8 mouse cellular contexts compared by ENCODE assay signal in the genomic region with DNA sequence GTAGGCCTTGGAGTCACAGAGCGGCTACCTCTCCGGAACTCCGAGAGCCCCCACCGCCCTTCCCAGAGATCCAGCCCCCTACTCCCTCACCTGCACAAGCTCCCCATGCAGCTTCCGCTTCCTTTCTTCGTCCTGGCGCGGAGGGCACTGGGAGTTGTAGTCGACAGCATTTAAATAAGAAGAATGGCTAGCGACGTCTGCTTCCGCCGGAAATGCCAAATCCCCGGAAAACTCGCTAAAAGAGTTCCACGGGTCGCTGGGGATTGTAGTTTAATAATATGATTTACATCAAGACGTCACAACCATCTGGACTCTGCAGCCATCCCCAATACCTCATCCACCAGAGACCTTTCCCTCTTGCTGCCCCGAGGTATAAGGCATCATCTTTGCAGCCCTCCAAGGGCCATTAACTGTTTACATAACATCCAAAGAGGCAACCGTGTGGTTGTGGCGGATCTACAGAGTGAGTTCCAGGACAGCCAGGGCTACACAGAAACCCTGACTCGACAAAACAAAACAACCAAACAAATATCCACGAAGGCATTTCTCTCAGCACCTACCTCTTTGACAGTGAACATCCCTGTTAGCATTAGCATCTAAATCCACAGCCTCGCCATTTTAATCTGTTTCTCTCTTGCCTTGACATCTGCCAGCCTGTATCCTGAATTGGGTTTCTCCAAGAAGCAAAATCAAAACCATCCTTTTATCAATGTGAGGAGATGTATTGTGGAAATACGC. TPM values are rescaled to one million over a fixed set of nuclear protein-coding genes. Genes with fewer than 3 reads are reported as not detected.
DNase-seq lines count a peak whose midpoint lies in the region; ATAC-seq and TF ChIP-seq lines count a peak whose summit lies in the region.

No protein-coding gene starts in this region.

- peak; percentile 60; the same call in 1 of the 2 replicates for TF ChIP-seq POLR2A in olfactory bulb, adult 2 months (IDR thresholded peaks at IDR 0.05; ENCODE audit: insufficient read depth, low read depth, low read length)

- peak; percentile 88 for DNase-seq in G1E (ENCODE audit: low spot score)
- DNase-seq in cerebellum, adult 18-20 months = peak; percentile 91 to 97
- DNase-seq in heart, postnatal 36 days = peak; percentile 85 to 89
- peak; percentile 90 to 96 for DNase-seq in layer of hippocampus, adult 2 months (ENCODE audit: low spot score in 2 of 2)
- peak; percentile 98 for DNase-seq in lung, embryonic 14.5 days
- DNase-seq in thymus, postnatal 14 days = peak; percentile 91

- TF ChIP-seq CTCF in G1E (IDR thresholded peaks at IDR 0.05; ENCODE audit: low read depth, low read length) = no peak
- no peak for TF ChIP-seq CTCF in layer of hippocampus, adult 2 months (conservative IDR thresholded peaks at IDR 0.05)
- TF ChIP-seq CTCF in lung, embryonic 14.5 days (IDR thresholded peaks at IDR 0.05; ENCODE audit: low read depth) = no peak
- TF ChIP-seq CTCF in olfactory bulb, adult 2 months (IDR thresholded peaks at IDR 0.05; ENCODE audit: insufficient read depth, low read depth, low read length) = no peak

- H3K4me3 ChIP-seq in G1E (ENCODE audit: low read depth, low read length) = peak overlapping the region; percentile 76
- H3K4me3 ChIP-seq in forebrain, embryonic 16.5 days (replicated peaks; ENCODE audit: low read length) = peak overlapping the region; percentile 63
- H3K4me3 ChIP-seq in layer of hippocampus, adult 2 months = peak overlapping the region; percentile 97
- H3K4me3 ChIP-seq in lung, embryonic 14.5 days (ENCODE audit: low read depth, low read length) = peak overlapping the region; percentile 51
- peak overlapping the region; percentile 82 for H3K4me3 ChIP-seq in olfactory bulb, adult 2 months (ENCODE audit: insufficient read depth, low read depth, low read length)

- no peak overlapping the region for H3K27ac ChIP-seq in forebrain, embryonic 16.5 days (ENCODE audit: low read length)
- H3K27ac ChIP-seq in layer of hippocampus, adult 2 months = peak overlapping the region; percentile 91
- no peak overlapping the region for H3K27ac ChIP-seq in lung, embryonic 14.5 days (ENCODE audit: low read depth)
- H3K27ac ChIP-seq in olfactory bulb, adult 2 months (ENCODE audit: insufficient read depth, low read depth, low read length) = no peak overlapping the region

- peaks cover 35% of the 10 kb centered on the region for H3K36me3 ChIP-seq in G1E (replicated peaks)
- H3K36me3 ChIP-seq in forebrain, embryonic 16.5 days (ENCODE audit: control insufficient read depth, insufficient read depth) = no peaks in the 10 kb centered on the region
- H3K36me3 ChIP-seq in lung, embryonic 14.5 days (ENCODE audit: insufficient read depth) = no peaks in the 10 kb centered on the region

- intact Hi-C loops in heart, postnatal 36 days (cut with DNase I) = no loop called here

- 8% methylated on average over 25 of the region's 25 CpGs for WGBS in forebrain, embryonic 16.5 days
- WGBS in lung, embryonic 14.5 days = 8% methylated on average over 25 of the region's 25 CpGs
- WGBS in olfactory bulb, adult 2 months = 7% methylated on average over 25 of the region's 25 CpGs

- H3K27me3 ChIP-seq in G1E (ENCODE audit: insufficient read depth, low read length) = peaks cover 13% of the 10 kb centered on the region
- H3K27me3 ChIP-seq in forebrain, embryonic 16.5 days (replicated peaks; ENCODE audit: control insufficient read depth, insufficient read depth, low read length) = peaks cover 26% of the 10 kb centered on the region
- H3K27me3 ChIP-seq in lung, embryonic 14.5 days (ENCODE audit: insufficient read depth, low read length) = peaks cover 21% of the 10 kb centered on the region

- ATAC-seq in G1E (ENCODE audit: extremely low read depth, insufficient number of reproducible peaks, low FRiP score, poor library complexity, severe bottlenecking) = peak; percentile 80
- ATAC-seq in forebrain, embryonic 16.5 days = peak; percentile 94
- ATAC-seq in lung, embryonic 14.5 days (ENCODE audit: insufficient read depth) = peak; percentile 86

- H3K9ac ChIP-seq in forebrain, embryonic 16.5 days (replicated peaks; ENCODE audit: low read depth, low read length) = peak overlapping the region; percentile 67
- peak overlapping the region; percentile 56 for H3K9ac ChIP-seq in lung, embryonic 14.5 days

- peaks cover 66% of the 10 kb centered on the region for H3K4me1 ChIP-seq in G1E (ENCODE audit: insufficient read depth, low read depth, low read length)
- peaks cover 16% of the 10 kb centered on the region for H3K4me1 ChIP-seq in forebrain, embryonic 16.5 days (replicated peaks; ENCODE audit: control insufficient read depth, insufficient read depth, low read length)
- H3K4me1 ChIP-seq in lung, embryonic 14.5 days (ENCODE audit: insufficient read depth) = peaks cover 3% of the 10 kb centered on the region; the same call in 1 of the 2 replicates
- peaks cover 5% of the 10 kb centered on the region for H3K4me1 ChIP-seq in olfactory bulb, adult 2 months (ENCODE audit: control insufficient read depth, insufficient read depth, low read length)

- no peaks in the 10 kb centered on the region for H3K9me3 ChIP-seq in G1E (replicated peaks)
- H3K9me3 ChIP-seq in forebrain, embryonic 16.5 days (ENCODE audit: control insufficient read depth, low read length) = no peaks in the 10 kb centered on the region
- H3K9me3 ChIP-seq in lung, embryonic 14.5 days (ENCODE audit: low read depth, low read length) = no peaks in the 10 kb centered on the region

- peak overlapping the region; percentile 68 for H3K4me2 ChIP-seq in forebrain, embryonic 16.5 days (ENCODE audit: low read length)
- H3K4me2 ChIP-seq in lung, embryonic 14.5 days = peak overlapping the region; percentile 77

RNA-seq across cellular contexts. Expression of a gene that starts 3.5 kb away (rescaled TPM):
- total RNA-seq in G1E (2014; fragmentation: Nextera tagmentation) = 7.8 and 10.6 TPM in 2 replicates
- 9.0 and 11.3 TPM in 2 replicates for total RNA-seq in G1E (2017)
- polyA plus RNA-seq in G1E (2012) = 3.6 and 5.0 TPM in 2 replicates
- 28.0 and 29.2 TPM in 2 replicates for polyA plus RNA-seq in forebrain, embryonic 16.5 days (2015; fragmentation: Nextera tagmentation; extraction: Ambion mirVana)
- 10 to 100 TPM; 13.2 to 15.7 TPM for total RNA-seq in heart, postnatal 36 days (2021)
- 10 to 100 TPM; 17.9 to 18.2 TPM for total RNA-seq in layer of hippocampus, adult 2 months (2021)
- polyA plus RNA-seq in lung, embryonic 14.5 days (2014; fragmentation: Nextera tagmentation; extraction: Ambion mirVana) = 18.0 and 18.1 TPM in 2 replicates
- not detected in 2 replicates for polyA plus RNA-seq in olfactory bulb, adult 2 months (2012; ENCODE audit: insufficient read depth, insufficient read length, low replicate concordance, missing spikeins)
